Mouse (Mus musculus) fibroblast of lung, adult 2 months (primary cell): ENCODE results near the gene Slc12a8.
"Not testable (repeated sequence)": the region's sequence is repeated elsewhere in the genome, so short reads cannot be mapped to it uniquely, and the experiment has no call there.

Experiments
- DNase-seq: peaks from one replicate; pipeline ENCODE4 v3.0.0-alpha.2; 2011; ENCODE audit warnings: low read depth

The Slc12a8 gene

DNA sequence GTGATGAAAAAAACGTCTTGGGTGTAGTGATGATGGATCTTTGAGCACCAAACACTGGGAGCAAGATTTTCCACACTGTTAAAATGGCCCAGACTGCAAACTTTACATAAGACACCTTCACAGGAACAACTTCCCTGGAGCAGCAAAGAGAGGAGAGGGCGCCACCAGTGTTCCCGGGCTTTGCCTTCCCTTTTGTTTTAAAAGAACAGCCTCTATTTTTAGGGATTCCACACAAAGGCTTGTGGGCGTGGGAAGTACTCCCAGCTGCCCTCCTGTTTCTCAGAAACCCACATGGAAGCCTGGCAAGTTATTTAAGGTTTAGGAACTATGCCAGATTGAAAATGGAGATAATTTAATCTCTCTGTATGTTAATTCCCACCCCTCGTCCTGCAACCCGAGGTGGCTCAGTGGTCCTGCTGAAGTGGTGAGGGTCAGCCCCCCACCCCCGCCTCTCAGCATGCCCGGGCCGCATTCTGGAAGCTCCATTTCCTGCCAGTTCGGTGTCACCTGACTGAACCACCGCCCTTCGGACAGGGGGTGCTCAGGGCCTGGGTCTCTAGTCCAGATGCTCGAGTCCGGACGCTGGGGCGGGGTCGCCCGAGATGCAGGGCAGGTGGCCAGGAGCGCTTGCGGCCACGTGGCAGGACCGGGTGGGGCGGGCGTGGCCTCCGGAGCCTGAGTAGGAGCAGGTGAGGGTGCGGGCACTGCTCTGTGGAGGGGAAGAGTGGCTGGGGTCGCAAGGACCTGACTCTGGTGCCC, at the start of gene Slc12a8:
Gene Slc12a8, plus strand, starts transcription at position 522 of the 759 bp plus-strand sequence.
- peak; percentile 6 for DNase-seq

DNA sequence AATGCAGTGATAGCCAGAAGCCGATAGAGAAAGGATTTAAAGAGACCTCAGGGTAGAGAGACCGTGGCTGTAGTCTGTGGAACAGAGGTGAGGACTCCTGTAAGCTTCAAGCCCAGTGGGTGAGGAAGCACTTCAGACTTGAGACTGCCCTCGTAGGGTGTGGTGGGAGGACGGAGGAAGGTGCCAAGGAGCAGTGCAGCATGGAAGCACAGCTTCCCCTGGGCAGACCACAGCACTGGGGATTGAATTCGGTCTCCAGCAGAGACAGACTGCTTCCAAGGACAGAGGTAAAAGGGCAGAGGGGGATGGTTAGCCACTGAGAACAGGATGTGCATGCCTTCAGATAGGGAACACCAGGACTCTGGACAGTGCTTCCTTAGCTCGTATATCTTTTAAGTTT, 49.7 kb upstream of the Slc12a8 start:
- no peak for DNase-seq

DNA sequence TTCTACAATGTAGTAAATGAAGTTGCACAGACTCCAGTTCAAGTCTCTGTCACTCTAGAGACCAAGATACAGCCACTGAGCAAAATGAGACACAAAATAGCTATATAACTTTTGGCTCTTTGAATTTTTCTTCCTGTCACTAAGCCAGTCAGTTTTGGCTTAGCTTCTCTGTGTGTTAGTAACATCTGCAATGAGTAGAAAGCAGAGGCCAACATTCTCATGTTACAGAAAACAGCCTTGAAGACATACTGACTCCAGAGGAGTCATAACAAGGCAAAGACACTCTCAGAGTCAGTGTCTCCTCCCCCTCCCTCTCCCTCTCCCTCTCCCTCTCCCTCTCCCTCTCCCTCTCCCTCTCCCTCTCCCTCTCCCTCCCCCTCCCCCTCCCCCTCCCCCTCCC, 47.2 kb upstream of the Slc12a8 start:
- DNase-seq, result no peak

DNA sequence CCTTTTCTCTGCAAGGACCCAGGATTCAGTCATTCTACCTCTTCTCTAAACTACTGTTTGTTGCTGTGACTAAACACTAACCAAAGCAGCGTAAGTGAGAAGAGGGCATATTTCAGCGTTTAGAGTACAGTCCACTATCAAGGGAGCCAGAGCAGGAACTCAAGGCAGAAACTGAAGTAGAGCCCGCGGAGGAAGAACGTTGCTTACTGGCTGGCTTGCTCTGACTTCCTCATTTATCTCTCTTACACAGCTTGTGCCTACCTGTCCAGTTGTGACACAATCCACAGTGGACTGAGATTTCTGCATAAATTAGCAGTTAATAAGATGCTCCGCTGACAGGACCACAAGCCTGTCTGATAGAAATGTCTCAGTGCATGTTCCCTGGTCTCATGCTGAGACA, 42.7 kb upstream of the Slc12a8 start:
- no peak for DNase-seq

DNA sequence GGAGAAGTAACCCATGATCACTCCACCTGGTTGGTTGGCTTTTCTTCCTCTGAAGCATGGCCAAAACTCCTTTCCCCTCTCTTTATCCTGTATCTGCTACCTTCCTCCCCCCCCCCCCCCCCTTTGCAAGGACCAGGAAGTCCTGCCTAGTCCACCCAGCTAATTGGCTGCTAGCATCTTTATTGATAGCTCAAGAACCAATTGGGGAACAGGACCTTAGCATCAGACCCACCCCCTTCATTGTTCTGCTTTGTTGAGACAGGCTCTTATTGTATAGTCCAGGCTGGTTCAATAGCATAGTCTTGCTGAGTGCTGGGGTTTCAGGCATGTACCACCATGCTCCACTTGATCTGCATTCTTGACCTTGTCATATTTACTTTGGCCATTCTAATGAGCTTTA, 37.2 kb upstream of the Slc12a8 start:
- DNase-seq, result no peak

DNA sequence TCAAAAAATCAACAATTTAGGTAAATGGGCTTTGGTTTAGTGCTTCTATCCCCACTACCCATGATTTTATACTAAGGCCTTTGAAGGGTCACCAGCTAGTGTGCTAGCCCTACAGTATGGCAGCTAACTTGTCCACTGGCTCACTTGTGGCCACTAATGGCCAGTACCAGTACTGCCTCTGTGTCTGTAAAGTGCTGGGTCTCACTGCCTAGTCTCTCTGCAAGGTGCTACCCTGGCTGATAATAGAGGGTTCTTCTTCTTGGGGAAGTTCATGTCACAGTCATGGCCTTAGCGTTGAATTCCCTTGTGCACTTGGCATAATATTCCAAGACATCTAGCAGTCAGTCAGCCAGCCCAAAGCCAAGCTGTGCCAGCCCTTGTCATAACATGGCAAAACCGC, 36.0 kb upstream of the Slc12a8 start:
- no peak for DNase-seq

DNA sequence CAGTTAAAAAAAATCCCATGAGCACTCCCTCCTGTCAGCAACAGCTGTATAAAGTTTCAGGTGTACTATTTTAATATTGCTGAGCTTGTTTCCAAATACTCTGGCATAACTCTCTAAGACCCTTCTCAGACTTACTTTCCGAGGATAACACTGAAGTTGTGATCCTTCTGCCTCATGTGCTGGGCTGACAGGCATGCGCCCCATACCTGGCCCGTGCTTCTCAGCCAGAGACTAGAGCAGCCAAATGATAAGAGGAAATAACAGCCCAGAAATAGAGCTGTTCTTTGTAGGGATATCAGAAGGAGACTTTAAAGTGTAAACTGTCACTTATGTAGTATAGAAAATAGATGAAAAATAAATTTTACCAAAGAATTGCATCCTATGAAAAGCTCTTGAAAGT, 34.8 kb upstream of the Slc12a8 start:
- DNase-seq, result no peak

DNA sequence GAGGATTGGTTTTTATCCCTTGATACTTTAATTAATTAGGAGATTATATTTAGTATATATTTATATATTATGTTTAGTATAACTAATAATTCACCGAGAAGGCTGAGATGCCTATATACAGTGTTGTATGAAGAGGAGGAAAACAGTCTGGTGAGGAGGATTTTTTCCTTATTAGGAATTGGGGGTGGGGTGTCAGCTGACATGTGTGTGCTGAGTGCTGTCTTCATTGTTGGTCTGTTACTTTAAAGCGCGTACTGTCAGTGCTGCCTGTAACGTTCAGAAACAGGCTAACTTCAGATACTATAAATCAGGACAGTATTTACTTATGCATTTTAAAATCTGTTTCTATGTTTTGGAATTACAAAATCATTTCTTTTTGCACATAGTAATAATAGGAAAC, 29.4 kb upstream of the Slc12a8 start:
- DNase-seq, result no peak

DNA sequence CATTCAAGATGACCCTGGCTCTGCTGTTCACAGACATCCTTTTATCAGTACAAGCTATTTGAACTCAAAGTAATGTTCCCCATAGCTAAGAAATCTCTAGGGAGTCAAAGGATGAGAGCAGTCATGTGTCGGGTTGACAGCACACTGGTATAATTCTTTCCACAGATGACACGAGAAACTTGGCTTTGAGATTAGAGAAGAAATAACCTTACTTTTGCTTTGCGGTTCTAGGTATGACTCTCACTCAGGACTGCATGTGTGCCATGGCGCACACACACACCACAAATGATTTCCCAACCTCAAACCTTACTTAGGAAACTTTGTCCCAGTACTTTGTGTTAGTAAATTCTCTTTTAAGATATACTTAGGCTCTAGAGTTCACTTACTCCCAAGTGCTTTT, 22.8 kb upstream of the Slc12a8 start:
- DNase-seq, result no peak

DNA sequence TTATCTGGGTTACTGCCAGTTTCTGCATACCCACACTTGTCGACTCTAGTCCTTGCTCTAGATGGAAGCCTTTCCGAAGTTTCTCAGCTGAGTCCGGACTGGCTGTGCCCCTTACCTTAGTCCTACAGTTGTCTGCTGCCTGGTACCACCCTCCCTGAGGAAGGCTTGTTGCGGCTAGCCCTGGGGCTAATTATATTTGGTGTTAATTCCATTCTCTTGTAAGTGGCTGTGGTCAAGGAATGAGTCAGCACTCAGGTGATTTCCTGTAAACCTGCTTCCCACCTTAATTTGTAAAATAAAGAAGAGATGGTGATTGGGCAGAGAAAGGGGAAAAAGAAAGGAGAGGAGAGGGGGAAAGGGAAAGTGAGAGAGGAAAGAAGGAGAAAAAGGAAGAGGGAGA, 9.0 kb upstream of the Slc12a8 start:
- DNase-seq, result no peak

DNA sequence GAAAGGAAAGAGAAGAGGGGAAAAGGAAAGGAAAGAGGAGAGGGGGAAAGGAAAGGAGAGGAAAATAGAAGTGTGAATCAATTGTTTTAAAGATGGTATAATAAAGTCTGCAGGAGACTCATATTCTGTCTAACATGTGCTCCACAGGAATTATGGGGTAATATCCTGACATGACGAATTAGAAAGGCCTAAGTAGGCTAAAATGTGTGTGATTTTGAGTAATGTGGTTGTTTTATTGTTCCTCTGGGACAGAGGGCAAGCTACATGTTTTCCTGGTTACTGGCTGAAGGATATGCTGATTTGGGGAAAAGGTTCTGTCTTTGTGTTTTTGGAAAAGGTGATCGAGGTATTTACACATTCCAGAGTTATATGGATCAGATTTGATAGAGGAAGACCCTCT, 7.9 kb upstream of the Slc12a8 start:
- DNase-seq, result not testable (repeated sequence)

DNA sequence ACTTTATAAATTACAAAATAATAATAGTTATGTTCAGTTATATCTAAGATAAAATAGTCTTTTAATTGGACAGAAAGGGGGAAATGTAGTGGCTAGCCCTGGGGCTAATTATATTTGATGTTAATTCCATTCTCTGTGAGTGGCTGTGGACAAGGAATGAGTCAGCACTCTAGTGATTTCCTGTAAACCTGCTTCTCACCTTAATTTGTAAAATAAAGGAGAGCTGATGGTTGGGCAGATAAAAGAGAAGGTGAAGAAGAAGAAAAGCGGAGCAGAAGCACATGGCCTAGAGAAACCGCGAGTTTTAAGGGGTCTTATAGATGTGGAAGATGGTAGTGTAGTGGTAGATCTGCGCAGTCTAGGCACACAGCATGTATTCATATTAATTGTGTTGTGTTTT, 6.3 kb upstream of the Slc12a8 start:
- DNase-seq, result not testable (repeated sequence)

DNA sequence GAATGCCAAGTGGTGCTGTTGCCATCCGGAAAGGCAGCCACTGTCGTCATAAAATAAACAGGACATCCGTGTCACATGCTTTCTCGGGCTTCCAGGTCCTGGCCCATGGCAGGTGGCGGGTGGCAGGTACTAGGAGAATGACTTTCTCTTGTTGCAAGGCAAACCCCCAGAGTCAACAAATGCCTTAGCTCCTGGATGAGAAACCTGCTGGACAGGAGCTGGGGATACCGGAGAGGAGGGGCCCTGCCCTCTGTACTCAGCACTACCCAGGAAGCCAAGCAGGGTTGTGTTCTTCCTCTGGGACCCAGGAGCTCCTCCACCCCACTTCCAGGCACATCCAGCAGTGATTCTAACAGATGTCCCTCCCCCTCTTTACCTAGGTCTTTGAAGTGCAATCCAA, 4.6 kb upstream of the Slc12a8 start:
- DNase-seq, result no peak

DNA sequence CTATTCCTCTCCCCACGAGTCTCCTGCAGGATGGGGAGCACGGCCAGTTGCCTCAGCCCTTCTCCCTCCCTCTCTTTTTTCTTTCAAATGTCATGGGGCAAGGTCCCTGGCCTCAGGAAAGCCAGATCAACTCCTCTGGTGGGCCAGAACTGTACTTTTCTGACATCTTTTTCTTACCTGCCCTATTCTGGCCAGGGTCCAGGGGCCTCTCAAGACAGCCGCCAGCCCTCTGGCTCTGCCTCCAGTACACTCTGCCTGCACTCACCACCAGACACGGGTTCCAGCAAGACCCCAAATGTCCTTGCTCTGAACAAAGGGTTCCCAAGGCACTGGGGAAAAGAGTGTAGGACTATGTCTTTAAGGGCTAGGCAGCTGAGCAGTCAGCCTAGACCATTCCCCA, 499 bp downstream of the Slc12a8 start:
- no peak for DNase-seq

DNA sequence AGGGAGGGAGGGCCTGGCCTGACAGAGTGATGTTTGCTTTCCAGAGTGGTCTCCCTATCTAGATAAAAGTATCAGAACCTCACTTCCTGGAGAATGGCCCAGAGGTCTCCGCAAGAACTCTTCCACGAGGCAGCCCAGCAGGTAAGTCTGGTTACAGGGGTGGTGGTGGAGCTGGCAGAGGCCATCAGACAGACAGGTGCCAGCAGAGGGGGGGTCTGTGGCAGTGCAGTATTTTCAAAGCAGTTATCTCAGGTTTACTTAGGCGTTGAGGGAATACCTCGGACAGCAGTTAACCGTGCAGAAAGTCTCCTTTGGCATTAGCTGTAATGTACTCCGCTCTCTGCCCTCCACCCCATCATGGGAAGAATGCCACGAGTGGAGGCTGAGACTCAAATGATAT, 1.1 kb downstream of the Slc12a8 start:
- DNase-seq, result no peak

DNA sequence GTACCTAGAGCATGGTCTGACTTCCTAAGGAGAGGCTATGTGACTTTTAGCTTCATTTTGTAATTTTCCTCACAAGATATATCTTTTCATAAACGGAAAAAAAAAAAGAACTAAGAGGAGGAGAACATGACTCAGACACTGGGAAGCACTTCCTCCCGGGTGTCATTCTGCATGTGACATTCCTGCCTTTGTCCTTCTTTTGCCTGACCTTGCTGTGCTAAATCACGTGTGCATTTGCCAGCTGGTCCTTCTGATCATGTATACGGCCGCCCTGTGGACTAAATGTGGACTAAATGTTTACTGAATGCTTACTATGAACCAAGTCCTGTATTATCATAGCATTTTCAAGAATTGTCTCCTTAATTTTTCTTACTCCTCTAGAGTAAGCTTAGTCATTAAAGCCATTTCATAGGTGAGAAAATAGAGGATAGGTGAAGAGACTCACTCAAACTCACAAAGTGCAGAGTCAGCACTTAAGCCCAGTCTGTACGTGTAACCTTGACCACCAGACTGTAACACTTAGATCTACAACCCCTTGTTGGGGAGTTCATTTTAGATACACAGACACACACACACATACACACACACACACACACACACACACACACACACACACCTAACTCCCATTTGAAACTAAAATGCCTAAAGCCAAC, 2.9 kb downstream of the Slc12a8 start:
- DNase-seq, result no peak

DNA sequence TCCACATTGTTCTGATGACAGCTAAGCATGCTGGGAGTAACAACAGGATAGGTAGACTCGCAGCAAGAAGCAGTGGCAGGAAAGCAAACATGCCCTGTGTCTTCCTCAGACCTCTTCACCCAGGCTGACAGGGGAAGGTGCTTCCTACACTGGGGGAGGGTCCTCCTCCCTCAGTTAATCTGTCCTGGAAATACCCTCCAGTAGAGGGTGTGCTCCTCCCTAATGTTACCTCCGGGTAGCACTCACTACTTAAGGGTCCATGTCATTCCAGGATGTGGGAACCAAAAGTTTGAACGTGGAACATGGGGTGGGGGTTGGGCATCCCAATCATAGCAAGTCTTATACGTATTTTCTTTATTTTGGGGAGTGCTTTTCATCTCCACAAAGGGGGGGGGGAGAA, 5.4 kb downstream of the Slc12a8 start:
- no peak for DNase-seq

DNA sequence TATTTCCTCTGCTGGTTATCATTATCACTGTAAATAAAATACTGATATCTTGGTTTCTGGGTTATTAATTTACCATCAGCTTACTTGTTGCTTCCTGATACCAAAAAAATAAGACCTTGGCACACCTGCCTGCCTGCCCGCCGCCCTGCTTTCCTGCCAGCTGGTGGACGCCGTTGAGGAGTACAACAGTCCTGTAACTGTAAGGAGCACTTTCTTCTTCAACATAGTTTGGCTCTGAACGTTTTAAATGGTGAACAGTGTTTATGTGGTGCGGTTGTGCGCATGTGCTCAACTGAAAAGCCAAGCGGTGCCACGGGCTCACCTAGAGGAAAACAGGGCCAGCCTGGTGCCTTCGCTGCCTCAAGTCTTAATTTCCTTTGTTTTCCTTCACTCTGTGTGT, 6.4 kb downstream of the Slc12a8 start:
- DNase-seq, result no peak

DNA sequence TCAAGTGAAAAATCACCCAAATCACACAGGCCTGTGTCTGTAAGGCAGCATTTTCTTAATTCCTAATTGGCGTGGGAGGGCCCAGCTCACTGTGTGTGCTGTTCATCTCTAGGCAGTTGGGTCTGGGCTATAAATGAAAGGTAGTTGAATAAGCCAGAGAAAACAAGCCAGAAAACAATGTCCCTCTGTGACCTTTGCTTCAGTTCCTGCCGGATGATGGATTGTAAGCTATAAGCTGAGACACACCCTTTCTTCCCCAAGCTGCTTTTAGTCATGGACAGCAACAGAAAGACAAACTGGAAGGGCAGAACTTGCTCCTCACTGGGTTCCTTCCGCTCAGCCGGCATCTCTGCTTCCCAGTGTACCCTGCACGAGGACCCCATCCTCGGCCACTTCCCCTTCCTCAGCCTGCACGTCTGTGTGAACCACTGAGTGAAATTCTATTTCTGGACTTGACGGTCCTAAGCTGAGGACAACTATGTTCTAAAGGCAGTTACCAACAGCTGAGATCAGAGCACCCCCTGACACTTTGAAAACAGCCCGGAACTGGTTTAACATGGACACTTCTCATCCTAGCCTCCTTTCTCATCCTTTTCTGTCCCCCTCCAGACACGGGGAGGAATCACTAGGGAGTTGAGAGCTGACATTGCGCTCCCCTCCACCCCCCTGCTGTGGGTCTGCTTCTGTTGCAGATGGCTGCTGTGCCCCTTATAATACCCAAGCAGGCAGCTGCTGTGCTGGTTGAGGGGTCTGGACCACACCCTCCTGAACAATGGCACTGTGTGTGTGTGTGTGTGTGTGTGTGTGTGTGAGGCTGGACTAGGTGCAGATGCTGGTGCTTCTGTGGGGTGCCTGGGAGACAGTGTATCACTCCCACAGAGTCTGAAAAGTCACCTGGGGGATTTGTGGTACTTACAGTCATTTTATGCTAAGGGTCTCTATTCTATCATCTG, 12.7 kb downstream of the Slc12a8 start:
- peak; percentile 17 for DNase-seq

DNA sequence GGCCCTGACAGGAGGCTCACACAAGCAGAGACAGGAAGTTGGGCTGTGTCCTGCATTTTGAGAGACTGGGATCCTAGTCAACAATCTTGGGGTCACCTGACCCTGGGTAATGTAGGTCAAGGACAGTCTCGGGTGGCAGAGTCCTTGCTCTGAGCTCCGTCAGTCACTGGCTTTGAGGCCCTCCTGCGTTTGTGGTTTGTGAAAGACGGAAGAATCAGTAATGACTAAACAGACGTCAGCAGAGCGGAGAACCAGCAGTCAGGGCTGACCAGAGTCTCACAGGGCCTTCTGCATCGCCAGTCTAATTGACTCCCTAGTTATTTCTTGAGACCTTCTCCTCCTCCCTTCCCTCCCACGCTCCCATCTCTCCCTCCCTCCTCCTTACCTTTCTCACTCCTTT, 14.1 kb downstream of the Slc12a8 start:
- no peak for DNase-seq

DNA sequence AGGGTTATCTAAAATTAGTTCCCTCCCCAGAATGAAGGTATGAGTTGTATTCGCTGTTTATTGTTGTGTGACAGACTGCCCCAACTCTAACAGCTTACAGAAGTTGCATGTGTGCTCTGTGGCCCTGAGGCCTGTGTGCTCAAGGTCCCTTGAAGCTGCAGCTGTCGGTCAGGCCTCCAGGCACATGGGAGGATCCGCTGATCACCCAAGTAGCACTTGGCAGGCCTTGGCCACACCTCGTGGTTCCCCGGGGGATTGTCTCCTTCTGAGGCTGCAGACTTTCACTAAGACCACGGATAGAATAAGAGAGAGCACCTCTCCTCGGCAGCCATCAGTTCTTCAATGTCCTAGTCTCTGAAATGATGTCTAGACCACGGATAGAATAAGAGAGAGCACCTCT, 19.3 kb downstream of the Slc12a8 start:
- DNase-seq, result no peak

DNA sequence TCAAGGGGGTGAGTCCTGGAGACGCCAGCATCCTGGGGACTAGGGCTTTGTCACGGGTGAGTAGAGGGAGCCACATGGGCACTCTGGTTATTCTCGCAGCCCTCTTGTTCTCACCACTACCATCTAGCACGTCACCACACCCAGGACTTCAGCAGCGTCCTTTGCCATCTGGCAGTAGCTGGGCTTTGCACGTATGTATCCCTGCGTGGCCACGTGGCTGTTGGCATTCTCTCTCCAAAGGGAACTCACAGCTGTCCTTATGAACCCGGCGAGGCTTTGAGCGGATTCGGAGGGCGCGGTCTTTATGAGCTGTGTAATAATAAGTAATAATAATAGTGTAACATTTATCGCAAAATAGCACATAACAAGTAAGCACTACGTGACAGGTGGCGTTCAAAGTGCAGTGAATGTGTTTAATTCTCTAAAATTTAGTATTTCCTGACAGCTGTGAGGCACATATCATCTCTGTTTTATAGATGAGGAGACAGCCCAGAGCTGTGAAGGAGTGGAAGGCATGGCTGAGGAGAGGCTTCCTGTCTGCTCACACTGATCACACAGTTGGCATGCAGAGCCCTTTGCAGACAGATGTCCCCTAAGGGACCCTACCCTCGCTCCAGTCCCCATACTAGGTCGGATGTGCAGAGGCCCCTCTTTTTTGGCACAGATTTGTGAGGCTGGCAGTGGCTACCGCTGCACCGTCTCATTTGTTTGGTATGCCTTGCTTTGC, 20.5 kb downstream of the Slc12a8 start:
- no peak for DNase-seq
